In genomic region chr5:142774771-142775170, GRCm38 (mm10) we compare ENCODE assay signal across 16 mouse cellular contexts.
"Had no signal": no experiment of that assay in that cellular context is flagged by ENCODE, and none has a peak within 500 bp of the region (broad histone marks: within the 10 kb centered on the region; RNA-seq: fewer than 3 reads in every experiment).

No protein-coding gene starts in this region.

- H3K9ac ChIP-seq: lung, embryonic 14.5 days; midbrain, embryonic 13.5 days; midbrain, embryonic 15.5 days; neural tube, embryonic 13.5 days; neural tube, embryonic 15.5 days had no signal

- DNase-seq: lung, adult 18-20 months; lung, embryonic 14.5 days; lung, postnatal 10 days; lung, postnatal 4 days; right cerebral cortex, postnatal 25 days; right cerebral cortex, postnatal 4 days; spleen, adult 18-20 months; thymus, adult 18-20 months; thymus, postnatal 14 days; thymus, postnatal 36 days had no signal

- H3K9me3 ChIP-seq: midbrain, embryonic 13.5 days; midbrain, embryonic 15.5 days; neural tube, embryonic 13.5 days; neural tube, embryonic 15.5 days had no signal

- H3K27ac ChIP-seq: midbrain, embryonic 13.5 days; midbrain, embryonic 15.5 days; neural tube, embryonic 13.5 days; neural tube, embryonic 15.5 days had no signal

- H3K4me3 ChIP-seq: midbrain, embryonic 13.5 days; midbrain, embryonic 15.5 days; myocyte; neural tube, embryonic 13.5 days; neural tube, embryonic 15.5 days had no signal

- H3K4me2 ChIP-seq: lung, embryonic 14.5 days; midbrain, embryonic 11.5 days; midbrain, embryonic 13.5 days; midbrain, embryonic 15.5 days; neural tube, embryonic 13.5 days; neural tube, embryonic 15.5 days had no signal

- H3K27me3 ChIP-seq: midbrain, embryonic 13.5 days; midbrain, embryonic 15.5 days; neural tube, embryonic 13.5 days; neural tube, embryonic 15.5 days had no signal

- ATAC-seq: midbrain, embryonic 13.5 days; midbrain, embryonic 15.5 days had no signal
